Mouse (Mus musculus) layer of hippocampus, adult 9-11 months (tissue): ENCODE measurements around the gene Ttll4.

ENCODE experiments used
- DNase-seq: peaks from one replicate; pipeline ENCODE4 v3.0.0; 2022

Ttll4 gene

GRCm38 (mm10) chr1:74661448-74662195 lies at the start of gene Ttll4:
TSS of gene Ttll4 (plus strand) at chr1:74661745.
- DNase-seq: peak; percentile 95

DNA sequence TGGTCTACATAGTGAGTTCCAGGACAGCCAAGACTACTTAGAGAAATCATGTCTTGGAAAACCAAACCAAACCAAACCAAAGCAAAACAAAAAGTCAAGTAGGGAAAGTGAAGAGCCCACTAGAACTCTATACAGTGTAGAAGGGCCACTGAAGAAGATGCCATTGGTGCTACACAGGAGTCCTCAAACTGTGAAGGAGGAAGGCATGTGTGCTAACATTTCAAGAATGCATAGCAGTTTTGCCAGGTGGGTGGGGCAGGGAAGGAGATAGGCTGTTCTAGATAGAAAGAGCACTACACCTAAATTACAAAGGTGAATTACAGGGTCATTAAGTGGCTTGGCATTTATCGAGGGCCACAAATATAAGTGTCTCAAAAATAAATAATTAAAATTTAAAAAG lies 37.4 kb upstream of the Ttll4 start:
- no peak for DNase-seq

- DNase-seq: no peak
Observed at GRCm38 (mm10) chr1:74626076-74626475, 35.5 kb upstream of the Ttll4 start.

DNA sequence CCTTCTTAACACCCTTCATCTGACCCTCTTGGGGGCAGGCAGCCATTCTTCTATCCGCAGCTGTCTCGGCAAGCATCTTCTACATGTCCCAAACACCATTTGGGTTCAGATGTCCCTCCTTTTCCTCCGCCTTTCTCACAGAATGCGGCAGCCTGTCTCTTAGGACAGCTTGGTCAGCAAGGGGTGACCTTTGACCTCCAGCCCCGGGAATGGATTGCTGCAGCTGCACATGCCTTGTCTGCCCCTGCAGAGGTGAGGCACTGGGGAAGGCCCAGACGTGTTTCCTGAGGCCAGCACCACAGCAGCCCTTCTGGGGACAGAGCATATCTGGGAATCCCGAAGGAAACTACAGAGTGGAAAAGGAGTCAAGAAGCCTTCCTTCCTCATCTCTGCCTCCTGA lies 33.5 kb upstream of the Ttll4 start:
- DNase-seq: no peak

DNA sequence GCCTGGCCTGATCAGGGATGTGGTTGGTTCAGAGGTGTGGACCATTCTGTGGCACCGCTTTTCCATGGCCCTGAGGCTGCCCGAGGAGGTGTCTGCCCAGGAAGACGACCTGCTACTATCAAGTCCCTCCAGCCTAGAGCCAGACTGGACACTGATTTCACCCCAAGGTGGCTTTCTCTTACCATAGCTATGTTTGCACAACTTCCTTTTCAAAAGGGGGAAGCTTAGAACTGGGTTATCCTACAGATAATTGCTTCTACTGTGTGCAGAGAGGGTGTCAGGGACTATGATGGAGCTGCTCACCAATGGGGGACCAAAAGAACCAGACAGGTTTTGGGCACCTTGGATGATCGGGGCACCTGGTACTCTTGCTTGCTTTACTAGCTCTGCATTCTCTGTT lies 28.8 kb upstream of the Ttll4 start:
- no peak for DNase-seq

- DNase-seq: no peak
Observed at GRCm38 (mm10) chr1:74643524-74643923, 18.0 kb upstream of the Ttll4 start.

- no peak for DNase-seq
Observed at GRCm38 (mm10) chr1:74643926-74644325, 17.6 kb upstream of the Ttll4 start.

DNA sequence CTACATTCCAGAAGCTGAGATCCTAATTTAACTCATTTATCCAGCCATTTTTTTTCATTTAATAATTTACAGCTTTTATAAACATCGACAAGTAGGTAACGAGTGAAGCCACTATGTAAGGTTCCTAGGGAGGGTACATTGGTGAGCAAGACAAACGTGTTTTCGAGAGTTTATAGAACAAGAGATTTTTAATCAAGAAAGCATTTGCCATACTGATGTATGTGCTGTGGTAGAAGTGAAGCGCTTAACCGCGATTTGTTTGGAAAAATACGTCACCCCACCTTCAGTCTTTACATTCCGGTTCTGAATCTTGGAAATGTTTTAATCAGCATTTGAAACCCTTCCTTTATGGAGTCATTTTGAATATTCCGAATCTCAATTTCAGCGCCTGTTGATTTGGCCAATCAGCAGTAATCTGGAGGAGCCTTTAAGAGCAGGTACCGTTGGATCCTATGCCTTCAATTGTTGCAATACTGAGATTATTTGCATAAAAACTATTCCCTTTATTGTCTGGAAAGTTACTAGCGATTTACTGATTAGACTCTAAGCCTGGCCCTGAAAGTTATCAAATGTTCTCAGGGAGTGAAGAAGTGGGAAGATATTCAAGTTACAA lies 814 bp downstream of the Ttll4 start:
- DNase-seq: no peak

DNA sequence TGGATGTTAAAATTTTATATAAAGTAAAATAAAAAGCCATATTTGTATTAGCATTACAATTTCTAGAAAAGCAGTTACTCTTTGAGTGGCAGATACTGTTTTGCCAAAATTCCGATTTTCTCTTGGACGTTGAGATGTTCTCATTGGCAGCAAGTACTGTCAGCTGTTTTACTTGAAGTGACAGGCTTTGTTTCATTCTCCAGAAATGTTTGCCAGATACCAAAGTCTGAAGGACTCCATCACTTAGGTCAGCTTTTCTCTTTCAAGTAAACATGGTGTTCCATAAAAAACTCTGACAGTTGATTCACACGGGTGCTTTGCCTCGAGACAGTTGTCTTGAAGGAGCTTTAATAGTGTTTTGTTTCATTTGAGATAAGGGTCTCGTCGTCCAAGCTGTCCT lies 3.6 kb downstream of the Ttll4 start:
- DNase-seq: peak; percentile 8

- no peak for DNase-seq
Observed at GRCm38 (mm10) chr1:74668371-74668770, 6.8 kb downstream of the Ttll4 start.

GRCm38 (mm10) chr1:74672731-74673130 lies 11.2 kb downstream of the Ttll4 start:
- DNase-seq: no peak

DNA sequence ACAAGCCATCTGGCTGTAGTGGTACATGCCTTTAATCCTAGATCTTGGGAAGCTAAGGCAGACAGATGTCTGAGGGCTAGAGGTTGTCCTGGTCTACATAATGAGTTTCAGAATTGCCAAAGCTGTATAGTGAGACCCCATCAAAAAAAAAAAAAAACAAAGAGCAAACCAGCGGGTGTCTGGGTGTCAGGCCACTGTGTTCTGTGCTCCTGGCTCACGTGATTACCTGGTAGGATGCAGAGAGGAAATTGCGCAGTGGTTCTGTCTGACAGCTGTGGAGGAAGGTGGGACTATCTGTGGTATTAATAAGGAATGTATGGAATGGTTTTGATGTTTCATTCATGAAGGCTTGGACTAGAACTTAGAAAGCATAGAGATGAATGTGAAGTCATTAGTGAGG lies 15.3 kb downstream of the Ttll4 start:
- DNase-seq: no peak

- no peak for DNase-seq
Observed at GRCm38 (mm10) chr1:74677843-74678242, 16.3 kb downstream of the Ttll4 start.

DNA sequence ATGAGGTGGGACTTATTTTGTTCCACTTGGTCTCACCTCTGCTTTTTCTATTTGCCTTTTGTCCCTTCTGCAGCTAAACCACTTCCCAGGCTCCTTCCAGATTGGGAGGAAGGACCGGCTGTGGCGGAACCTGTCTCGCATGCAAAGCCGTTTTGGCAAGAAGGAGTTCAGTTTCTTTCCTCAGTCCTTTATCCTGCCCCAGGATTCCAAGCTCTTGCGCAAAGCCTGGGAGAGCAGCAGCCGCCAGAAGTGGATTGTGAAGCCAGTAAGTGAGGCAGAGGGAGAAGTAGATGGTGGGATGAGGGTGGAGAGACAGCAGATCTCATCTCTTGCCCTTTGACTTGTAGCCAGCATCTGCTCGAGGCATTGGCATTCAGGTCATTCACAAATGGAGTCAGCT lies 25.6 kb downstream of the Ttll4 start:
- no peak for DNase-seq

GRCm38 (mm10) chr1:74693891-74694583 lies 32.5 kb downstream of the Ttll4 start:
- no peak for DNase-seq

GRCm38 (mm10) chr1:74695836-74696235 lies 34.3 kb downstream of the Ttll4 start:
- DNase-seq: no peak

DNA sequence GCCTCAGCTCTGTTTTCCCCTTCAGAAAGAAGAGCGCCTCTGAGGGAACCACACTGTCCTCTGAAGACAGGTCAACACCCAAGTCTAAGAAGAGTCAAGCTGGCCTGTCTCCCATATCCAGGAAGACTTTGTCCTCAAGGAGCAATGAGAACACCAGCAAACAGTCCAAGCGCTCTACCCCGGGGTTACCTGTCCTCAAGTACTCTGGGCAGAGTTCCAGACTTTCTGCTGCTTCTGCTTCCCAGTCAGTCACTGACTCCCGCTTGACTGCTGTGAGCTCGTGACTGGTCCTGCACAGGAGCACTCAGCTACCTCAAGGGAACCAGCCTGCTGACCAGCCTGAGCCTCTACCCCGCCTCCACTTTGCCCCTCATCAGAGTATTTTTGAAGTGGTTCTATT lies 35.9 kb downstream of the Ttll4 start:
- no peak for DNase-seq

DNA sequence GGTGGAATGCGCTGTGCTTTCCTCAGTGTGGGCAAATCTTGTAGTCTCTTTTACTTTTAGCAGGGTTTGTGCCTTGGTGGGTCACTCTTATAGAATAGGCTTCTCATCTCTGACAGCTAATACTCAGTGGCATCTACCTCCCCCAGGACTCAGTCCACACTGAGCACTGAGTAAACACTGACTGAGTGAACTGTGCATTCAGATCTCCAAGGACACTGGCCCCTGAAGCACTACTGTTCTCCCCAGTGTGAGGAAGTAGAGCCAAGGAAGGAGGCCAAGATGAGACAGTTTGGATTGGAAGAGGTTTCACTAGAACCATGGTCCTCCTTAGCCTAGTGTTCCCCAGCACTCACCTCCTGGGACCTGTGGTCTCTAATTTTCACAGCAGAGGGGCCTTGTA lies 36.8 kb downstream of the Ttll4 start:
- DNase-seq: no peak

- DNase-seq: no peak
Observed at GRCm38 (mm10) chr1:74698791-74699190, 37.2 kb downstream of the Ttll4 start.

GRCm38 (mm10) chr1:74702142-74702553 lies 40.6 kb downstream of the Ttll4 start:
- DNase-seq: no peak

DNA sequence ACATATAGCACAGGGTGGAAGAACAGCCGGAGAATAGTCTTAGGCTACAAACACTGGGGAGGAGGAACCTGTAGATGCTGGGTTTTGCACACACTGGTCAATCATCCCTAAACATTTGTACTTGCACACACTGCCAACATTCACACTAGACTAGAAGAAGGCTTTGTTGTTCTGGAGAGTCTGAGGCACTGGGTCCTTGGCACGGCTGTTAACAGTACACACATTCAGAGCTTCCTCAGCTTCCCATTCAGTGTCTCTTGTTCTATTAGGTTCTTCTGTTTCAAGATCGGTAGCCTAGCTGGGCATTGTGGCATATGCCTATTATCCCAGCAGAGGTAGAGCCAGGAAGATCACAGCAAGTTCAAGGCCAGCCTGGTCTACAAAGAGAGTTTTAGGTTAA lies 42.6 kb downstream of the Ttll4 start:
- peak; percentile 63 for DNase-seq

DNA sequence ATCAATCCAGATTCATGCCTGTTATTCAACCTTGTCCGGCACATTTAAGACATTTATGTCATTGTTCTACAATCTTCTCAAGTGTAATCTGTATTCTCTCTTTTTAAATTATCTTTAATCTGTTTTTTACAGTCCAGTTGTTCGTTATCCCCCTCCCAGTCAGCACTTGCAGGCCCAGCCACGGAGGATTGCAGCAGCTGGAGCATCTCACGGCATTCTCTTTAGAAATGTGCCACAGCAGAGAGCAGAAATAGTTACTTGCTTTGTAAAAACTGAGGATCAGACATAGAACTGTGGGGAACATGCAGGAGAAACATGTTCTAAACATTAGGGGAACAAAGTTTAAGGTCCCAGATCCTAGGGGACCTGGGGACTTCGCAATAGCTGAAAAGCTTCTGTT lies 43.5 kb downstream of the Ttll4 start:
- no peak for DNase-seq

DNA sequence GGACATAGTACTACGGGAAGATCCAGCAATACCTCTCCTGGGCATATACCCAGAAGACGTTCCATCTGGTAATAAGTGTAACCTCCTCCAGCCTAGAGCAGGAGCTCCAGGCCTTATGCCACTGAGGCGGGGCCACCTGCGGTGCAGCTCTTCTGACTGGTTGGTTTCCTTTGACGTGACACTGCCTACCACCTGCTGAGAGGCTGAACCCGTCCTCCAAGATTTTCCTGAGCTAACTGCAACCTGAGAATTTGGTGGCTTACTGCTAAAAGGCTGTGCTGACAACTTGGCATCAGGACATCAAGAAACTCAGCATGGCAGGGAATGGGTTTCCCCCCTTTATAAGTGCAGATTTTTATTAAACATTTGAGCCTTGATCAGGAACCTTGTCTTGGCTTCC lies 48.0 kb downstream of the Ttll4 start:
- DNase-seq: no peak

- DNase-seq: no peak
Observed at GRCm38 (mm10) chr1:74712046-74712445, 50.5 kb downstream of the Ttll4 start.
